Mouse (Mus musculus) forebrain, embryonic 15.5 days (tissue): Measurements from ENCODE around the gene Jade1. TPM values are rescaled to one million over a fixed set of nuclear protein-coding genes. Genes with fewer than 3 reads are reported as not detected.

Experiments used
- ATAC-seq: fragments of 200-750 bp; cut with Nextera tagmentation; replicated peaks from 2 replicates; pipeline ENCODE4 v1.8.0; 2017; ENCODE audit warnings: mild to moderate bottlenecking, moderate TSS enrichment, moderate library complexity
- H3K27ac ChIP-seq: fragments of 300-500 bp; sonication (generic); replicated peaks from 2 replicates; pipeline ENCODE4 v1.5.1; 2015; ENCODE audit warnings: mild to moderate bottlenecking, inconsistent platforms
- H3K27me3 ChIP-seq: fragments of 300-500 bp; sonication (generic); 2 replicates; pipeline ENCODE4 v1.6.1; 2015; ENCODE audit warnings: inconsistent platforms
- H3K36me3 ChIP-seq: fragments of 300-500 bp; sonication (generic); 2 replicates; pipeline ENCODE4 v1.6.1; 2015; ENCODE audit warnings: mild to moderate bottlenecking, inconsistent platforms
- H3K4me1 ChIP-seq: fragments of 300-500 bp; sonication (generic); 2 replicates; pipeline ENCODE4 v1.6.1; 2015; ENCODE audit warnings: inconsistent platforms
- H3K4me2 ChIP-seq: fragments of 300-500 bp; sonication (generic); replicated peaks from 2 replicates; pipeline ENCODE4 v1.6.1; 2015; ENCODE audit warnings: mild to moderate bottlenecking, inconsistent platforms
- H3K4me3 ChIP-seq: fragments of 300-500 bp; sonication (generic); 2 replicates; pipeline ENCODE4 v1.5.1; 2015; ENCODE audit warnings: mild to moderate bottlenecking, inconsistent platforms
- H3K9ac ChIP-seq: fragments of 300-500 bp; sonication (generic); replicated peaks from 2 replicates; pipeline ENCODE4 v1.6.1; 2015; ENCODE audit warnings: mild to moderate bottlenecking, inconsistent platforms
- H3K9me3 ChIP-seq: fragments of 300-500 bp; sonication (generic); 2 replicates; pipeline ENCODE4 v1.6.1; 2016; ENCODE audit warnings: inconsistent platforms
- whole genome bisulfite sequencing: fragments of 180-500 bp; shearing (Covaris S2); methylation state at CpG from one replicate; pipeline ENCODE4 v1.1.7; 2015; ENCODE audit warnings: mixed read lengths; 5-methylcytosine and 5-hydroxymethylcytosine counted together
- polyA plus RNA-seq: library from polyadenylated mRNA; unstranded; fragments of >200 nt; fragmentation: Nextera tagmentation; extraction: Ambion mirVana; gene quantifications from 2 replicates; pipeline ENCODE4 v1.2.1, GENCODE M21; 2015

Jade1 gene
- polyA plus RNA-seq, 1 experiment from 2014 or later = 22.2 TPM

DNA sequence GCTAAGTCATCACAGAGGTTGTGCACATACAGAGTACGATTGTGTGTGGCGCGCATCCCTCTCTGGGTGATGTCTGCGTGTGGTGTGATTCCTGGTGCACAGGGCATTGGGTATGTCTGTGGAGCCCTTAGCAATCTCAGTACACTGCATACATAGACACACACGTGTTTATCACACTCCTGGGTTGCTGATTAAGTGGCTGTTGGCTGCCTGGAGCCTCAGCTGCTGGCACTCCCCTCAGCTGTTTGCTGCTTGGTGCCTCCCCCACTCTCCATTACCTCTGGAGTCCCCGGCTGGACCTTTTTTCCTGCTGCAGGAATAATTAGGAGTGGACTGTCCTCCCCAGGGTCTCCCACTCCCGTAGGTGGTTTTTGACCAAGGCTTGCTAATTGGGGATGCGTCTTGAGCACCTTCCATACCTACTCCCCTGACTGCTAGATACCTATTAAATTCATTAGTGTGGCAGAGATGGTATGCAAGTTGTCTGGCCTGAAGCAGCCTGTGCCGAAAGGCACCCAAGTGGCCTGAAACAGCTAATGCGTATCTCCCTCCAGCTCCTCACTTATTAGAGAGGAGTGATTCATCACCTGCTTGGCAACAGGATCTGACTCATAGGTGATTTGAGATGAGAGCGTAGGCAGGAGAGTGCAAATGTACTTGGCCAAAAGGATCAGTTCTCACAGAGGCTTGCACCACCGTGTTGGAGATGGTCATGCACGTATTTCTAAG is 50.2 kb downstream of the Jade1 start:
- 82% methylated on average over 13 of the region's 13 CpGs for WGBS
- Histone ChIP-seq H3K27me3 (no peaks in the 10 kb centered on the region), H3K9me3 (no peaks in the 10 kb centered on the region), H3K4me3 (no peak overlapping the region), H3K36me3 (peaks cover 25% of the 10 kb centered on the region), H3K27ac (no peak overlapping the region), H3K4me1 (peaks cover 14% of the 10 kb centered on the region), H3K4me2 (no peak overlapping the region), H3K9ac (no peak overlapping the region)
- no peak for ATAC-seq

DNA sequence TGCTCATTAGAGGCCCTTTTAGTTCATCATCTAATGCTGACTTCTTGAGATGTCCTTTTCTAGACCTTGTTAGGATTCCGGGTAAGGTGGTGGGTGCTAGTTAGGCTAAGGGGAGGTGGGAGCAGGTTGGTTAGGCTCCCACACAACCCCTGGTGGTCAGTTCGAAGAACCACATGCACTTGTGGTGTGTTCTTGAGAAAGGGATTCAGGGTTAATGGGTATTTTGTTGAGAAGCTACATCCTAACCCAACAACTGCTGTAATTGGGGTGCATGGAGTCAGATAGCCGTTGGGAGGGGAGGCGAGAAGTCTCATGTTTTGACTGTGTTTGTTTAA is 50.8 kb downstream of the Jade1 start:
- Histone ChIP-seq H3K27me3 (no peaks in the 10 kb centered on the region), H3K9me3 (no peaks in the 10 kb centered on the region), H3K27ac (no peak overlapping the region), H3K9ac (no peak overlapping the region), H3K4me1 (peaks cover 14% of the 10 kb centered on the region), H3K4me3 (no peak overlapping the region), H3K36me3 (peaks cover 30% of the 10 kb centered on the region), H3K4me2 (no peak overlapping the region)
- 85% methylated on average over 4 of the region's 4 CpGs for WGBS
- ATAC-seq = no peak

DNA sequence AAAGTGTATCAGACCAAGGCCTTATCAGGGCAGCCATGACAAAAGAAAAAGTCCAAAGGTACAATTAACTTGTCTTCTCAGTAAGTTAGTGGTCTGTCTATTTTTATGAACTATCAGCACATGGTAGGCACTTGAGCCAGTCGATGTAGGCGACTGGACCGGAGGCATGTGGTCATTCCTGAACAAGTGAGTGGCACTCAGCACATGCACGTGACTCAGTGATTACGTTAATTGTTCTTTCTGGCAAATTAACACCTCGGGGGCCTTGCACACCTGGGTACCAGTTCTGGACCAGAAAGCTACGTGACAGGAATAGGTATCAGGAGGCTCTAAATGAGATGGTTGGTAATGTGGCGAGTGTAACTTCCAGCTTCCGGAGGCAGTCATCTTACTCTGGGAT is 51.5 kb downstream of the Jade1 start:
- peaks cover 38% of the 10 kb centered on the region for H3K36me3 ChIP-seq

GRCm38 (mm10) chr3:41607467-41607866 is 51.9 kb downstream of the Jade1 start:
- WGBS = 90% methylated on average over 8 of the region's 8 CpGs
- Histone ChIP-seq H3K4me3 (no peak overlapping the region), H3K27ac (no peak overlapping the region), H3K4me1 (peaks cover 14% of the 10 kb centered on the region), H3K9ac (no peak overlapping the region), H3K36me3 (peaks cover 40% of the 10 kb centered on the region), H3K27me3 (no peaks in the 10 kb centered on the region), H3K9me3 (no peaks in the 10 kb centered on the region), H3K4me2 (no peak overlapping the region)
- no peak for ATAC-seq

More for the DNA sequence above, 51.5 kb downstream of the Jade1 start:
- no peak for ATAC-seq
- H3K9me3 ChIP-seq = no peaks in the 10 kb centered on the region
- no peaks in the 10 kb centered on the region for H3K27me3 ChIP-seq
- H3K4me3 ChIP-seq = no peak overlapping the region
- H3K4me2 ChIP-seq = no peak overlapping the region
- no peak overlapping the region for H3K9ac ChIP-seq
- 88% methylated on average over 9 of the region's 9 CpGs for WGBS
- peaks cover 14% of the 10 kb centered on the region for H3K4me1 ChIP-seq
- H3K27ac ChIP-seq = no peak overlapping the region

DNA sequence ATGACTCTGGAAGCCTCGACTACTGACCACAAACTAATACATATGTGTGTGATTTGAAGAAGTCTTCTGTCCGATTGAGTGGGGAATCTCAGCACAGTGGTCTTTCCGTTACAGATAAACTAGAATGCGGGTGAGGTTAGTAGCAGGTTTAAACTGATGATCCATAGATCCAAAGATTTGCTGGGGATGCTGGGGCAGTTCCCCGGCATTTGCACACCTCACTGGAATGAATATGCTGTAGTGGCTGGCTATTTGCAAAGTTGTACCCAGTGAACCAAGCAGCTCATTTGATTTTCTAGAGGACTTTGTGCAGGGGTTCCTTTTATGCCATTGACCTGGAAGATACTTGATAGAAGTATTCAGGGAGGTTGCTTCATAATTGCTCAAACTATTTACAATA is 53.5 kb downstream of the Jade1 start:
- ATAC-seq = no peak
- Histone ChIP-seq H3K36me3 (peaks cover 53% of the 10 kb centered on the region), H3K4me2 (no peak overlapping the region), H3K4me3 (no peak overlapping the region), H3K4me1 (no peaks in the 10 kb centered on the region), H3K27ac (no peak overlapping the region), H3K27me3 (no peaks in the 10 kb centered on the region), H3K9ac (no peak overlapping the region), H3K9me3 (no peaks in the 10 kb centered on the region)
- 91% methylated on average over 5 of the region's 5 CpGs for WGBS

- Histone ChIP-seq H3K4me2 (no peak overlapping the region), H3K9me3 (no peaks in the 10 kb centered on the region), H3K36me3 (peaks cover 46% of the 10 kb centered on the region), H3K27ac (no peak overlapping the region), H3K27me3 (no peaks in the 10 kb centered on the region), H3K4me3 (no peak overlapping the region), H3K4me1 (no peaks in the 10 kb centered on the region), H3K9ac (no peak overlapping the region)
- ATAC-seq = no peak
- 97% methylated on average over 3 of the region's 3 CpGs for WGBS
Measured at GRCm38 (mm10) chr3:41612211-41612610, 56.7 kb downstream of the Jade1 start.

GRCm38 (mm10) chr3:41613706-41614105 is 58.2 kb downstream of the Jade1 start:
- WGBS = 84% methylated on average over 9 of the region's 9 CpGs
- peaks cover 46% of the 10 kb centered on the region for H3K36me3 ChIP-seq
- no peak overlapping the region for H3K4me3 ChIP-seq
- peaks cover 9% of the 10 kb centered on the region for H3K4me1 ChIP-seq
- H3K9ac ChIP-seq = no peak overlapping the region
- no peaks in the 10 kb centered on the region for H3K27me3 ChIP-seq
- H3K9me3 ChIP-seq = no peaks in the 10 kb centered on the region
- H3K27ac ChIP-seq = no peak overlapping the region
- H3K4me2 ChIP-seq = no peak overlapping the region
- ATAC-seq = no peak

GRCm38 (mm10) chr3:41614230-41614985 is 58.9 kb downstream of the Jade1 start:
- Histone ChIP-seq H3K9me3 (no peaks in the 10 kb centered on the region), H3K4me2 (no peak overlapping the region), H3K27ac (no peak overlapping the region), H3K4me1 (peaks cover 10% of the 10 kb centered on the region), H3K4me3 (no peak overlapping the region), H3K36me3 (peaks cover 46% of the 10 kb centered on the region), H3K9ac (no peak overlapping the region), H3K27me3 (no peaks in the 10 kb centered on the region)
- WGBS = 90% methylated on average over 5 of the region's 5 CpGs
- ATAC-seq = no peak

GRCm38 (mm10) chr3:41618036-41618435 is 62.5 kb downstream of the Jade1 start:
- no peak for ATAC-seq
- Histone ChIP-seq H3K9ac (no peak overlapping the region), H3K27ac (peak overlapping the region; percentile 64), H3K4me1 (peaks cover 10% of the 10 kb centered on the region), H3K27me3 (no peaks in the 10 kb centered on the region), H3K36me3 (peaks cover 13% of the 10 kb centered on the region; the same call in 1 of the 2 replicates), H3K9me3 (no peaks in the 10 kb centered on the region), H3K4me2 (no peak overlapping the region), H3K4me3 (no peak overlapping the region)
- 47% methylated on average over 3 of the region's 3 CpGs for WGBS

DNA sequence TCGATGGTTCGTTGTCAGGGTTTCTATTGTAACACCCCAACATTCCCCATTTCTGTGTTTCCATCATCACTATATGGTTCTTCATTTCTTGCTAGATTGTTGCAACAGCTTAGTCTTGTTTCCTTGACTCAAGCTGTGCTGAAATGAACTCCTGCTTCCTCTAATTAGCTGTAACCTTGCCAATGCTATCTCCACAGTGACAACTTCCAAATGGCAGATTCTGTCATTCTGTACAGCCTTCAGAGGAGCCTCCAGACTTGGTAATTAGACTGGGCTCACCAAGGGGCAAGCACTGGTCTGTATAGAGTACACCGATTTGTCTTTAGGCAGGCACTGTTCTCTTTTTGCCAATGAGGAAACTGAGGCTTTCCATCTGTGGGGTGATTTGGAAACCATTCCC is 63.0 kb downstream of the Jade1 start:
- H3K27me3 ChIP-seq = no peaks in the 10 kb centered on the region
- peak overlapping the region; percentile 64 for H3K27ac ChIP-seq
- peak; percentile 87 for ATAC-seq
- no peak overlapping the region for H3K4me3 ChIP-seq
- H3K4me2 ChIP-seq = no peak overlapping the region
- H3K4me1 ChIP-seq = peaks cover 10% of the 10 kb centered on the region
- 32% methylated on average over 3 of the region's 3 CpGs for WGBS
- H3K36me3 ChIP-seq = peaks cover 9% of the 10 kb centered on the region; the same call in 1 of the 2 replicates
- no peak overlapping the region for H3K9ac ChIP-seq
- H3K9me3 ChIP-seq = no peaks in the 10 kb centered on the region

DNA sequence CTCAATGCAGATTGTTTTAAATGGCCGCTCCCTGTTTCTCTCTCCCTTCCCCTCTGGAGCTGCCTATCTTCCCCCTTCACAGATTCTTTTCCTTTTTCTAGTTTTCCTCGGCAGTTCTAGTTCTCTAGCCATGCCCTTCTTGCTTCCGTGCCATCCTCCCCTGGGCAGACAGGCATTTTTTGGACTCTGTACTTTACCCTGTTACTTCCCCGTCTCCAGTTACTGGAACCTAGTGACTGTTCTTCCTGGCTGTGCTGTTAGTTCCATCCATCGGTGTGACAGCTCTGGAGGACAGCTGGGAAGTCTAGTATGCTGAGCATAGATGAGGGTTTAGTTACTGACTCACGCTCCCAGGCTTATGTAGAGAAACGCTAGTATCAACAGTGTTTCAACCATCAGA is 65.4 kb downstream of the Jade1 start:
- WGBS = 91% methylated on average over 7 of the region's 7 CpGs
- Histone ChIP-seq H3K4me3 (no peak overlapping the region), H3K9me3 (no peaks in the 10 kb centered on the region), H3K9ac (no peak overlapping the region), H3K27ac (no peak overlapping the region), H3K4me2 (no peak overlapping the region), H3K27me3 (no peaks in the 10 kb centered on the region), H3K36me3 (no peaks in the 10 kb centered on the region), H3K4me1 (peaks cover 10% of the 10 kb centered on the region)
- no peak for ATAC-seq

DNA sequence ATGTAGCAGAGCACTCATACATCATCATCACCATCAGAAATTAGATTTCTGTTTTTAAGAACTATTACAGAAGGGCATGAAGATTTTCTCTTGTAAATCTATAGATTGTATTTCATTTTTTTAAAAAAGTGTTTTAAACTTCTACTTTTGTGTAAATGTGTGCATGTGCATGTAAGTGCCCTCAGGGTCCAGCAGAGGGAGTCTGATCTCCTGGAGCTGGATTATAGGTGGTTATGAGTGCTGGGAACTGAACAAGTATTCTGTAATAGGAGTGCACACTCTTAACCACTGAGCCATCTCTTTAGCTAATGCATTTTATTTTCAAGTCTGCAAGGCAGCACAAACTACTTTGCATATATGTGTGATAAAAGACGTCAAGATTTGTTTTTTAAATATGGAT is 100.1 kb downstream of the Jade1 start:
- no peak overlapping the region for H3K4me2 ChIP-seq
- no peak overlapping the region for H3K27ac ChIP-seq
- H3K4me1 ChIP-seq = no peaks in the 10 kb centered on the region
- ATAC-seq = no peak
- no peak overlapping the region for H3K9ac ChIP-seq
- H3K4me3 ChIP-seq = no peak overlapping the region
- 97% methylated on average over 1 of the region's 1 CpGs for WGBS
- no peaks in the 10 kb centered on the region for H3K9me3 ChIP-seq
- no peaks in the 10 kb centered on the region for H3K27me3 ChIP-seq
- H3K36me3 ChIP-seq = peaks cover 17% of the 10 kb centered on the region
